Mouse (Mus musculus) monocyte, adult 59 days (primary cell): ENCODE measurements around the gene Xpnpep3. TPM values are rescaled to one million over a fixed set of nuclear protein-coding genes. Genes with fewer than 3 reads are reported as not detected.

Experiments used
- total RNA-seq, 2 experiments: library from RNA; stranded (reverse); gene quantifications; one replicate each; pipeline ENCODE4 v1.2.4; 2023

Xpnpep3 gene
- 10 to 100 TPM; 12.3 to 13.3 TPM for total RNA-seq

GRCm38 (mm10) chr15:81399638-81400315, at the start of gene Xpnpep3, which contains the start of gene St13:
Gene Xpnpep3 (plus strand): TSS chr15:81400138.
Gene St13 (minus strand): TSS chr15:81400077.

GRCm38 (mm10) chr15:81360345-81361021, 39.5 kb upstream of the Xpnpep3 start, which contains the start of gene Slc25a17:
Gene Slc25a17 (minus strand): TSS chr15:81360812.

GRCm38 (mm10) chr15:81408199-81408598, 8.3 kb downstream of the Xpnpep3 start, which contains the start of gene Dnajb7:
Gene Dnajb7 (minus strand): TSS chr15:81408299.

GRCm38 (mm10) chr15:81465901-81466737, 66.2 kb downstream of the Xpnpep3 start, which contains the start of gene Rbx1:
Gene Rbx1 (plus strand): TSS chr15:81466296.

Other genes starting within 250 kb of the Xpnpep3 start
- gene Mrtfa, start 209.4 kb upstream of the Xpnpep3 start, total RNA-seq = 100 to 1,000 TPM; 178 to 194 TPM
- not detected for gene Mchr1, start 164.6 kb upstream of the Xpnpep3 start, total RNA-seq
- 10 to 100 TPM; 32.9 to 33.0 TPM for gene Slc25a17, start 39.3 kb upstream of the Xpnpep3 start, total RNA-seq
- gene St13, start 61 bp upstream of the Xpnpep3 start, total RNA-seq = 10 to 100 TPM; 86.6 to 93.7 TPM
- gene Dnajb7, start 8.2 kb downstream of the Xpnpep3 start, total RNA-seq = not detected
- 10 to 100 TPM; 75.0 to 77.8 TPM for gene Rbx1, start 66.2 kb downstream of the Xpnpep3 start, total RNA-seq
- 100 to 1,000 TPM; 174 to 196 TPM for gene Ep300, start 185.2 kb downstream of the Xpnpep3 start, total RNA-seq